Mouse (Mus musculus): ENCODE results near the gene Nckap5. TPM values are rescaled to one million over a fixed set of nuclear protein-coding genes. Genes with fewer than 3 reads are reported as not detected.
A peak's percentile ranks its signal among the peaks of the same experiment; 100 is the strongest.

Gene Nckap5
- polyA plus RNA-seq, 1 experiment from 2014 or later, result 4.8 TPM

DNA sequence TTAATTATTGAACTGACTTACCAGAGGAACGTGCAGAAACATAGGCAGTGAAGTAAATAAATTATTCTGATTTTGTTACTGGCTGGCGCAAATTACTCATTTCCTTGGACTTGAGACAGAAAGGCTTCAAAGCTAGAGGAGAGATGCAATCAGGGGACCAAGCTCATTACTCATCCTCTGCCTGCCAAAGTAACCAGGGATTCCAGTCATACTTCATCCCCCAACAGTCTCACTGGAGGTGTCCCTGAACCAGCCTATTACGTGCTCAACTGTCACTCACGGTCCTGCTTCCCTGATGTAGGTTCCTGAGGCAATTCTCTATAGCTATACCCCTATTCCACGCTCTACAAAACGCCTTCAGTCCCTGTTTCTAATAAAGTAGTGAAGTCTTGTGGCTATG, 466.0 kb downstream of the Nckap5 start:
- Histone ChIP-seq H3K4me2 (no peak overlapping the region), H3K9me3 (no peaks in the 10 kb centered on the region), H3K9ac (no peak overlapping the region), H3K4me3 (replicated peaks) (no peak overlapping the region), H3K36me3 (no peaks in the 10 kb centered on the region), H3K4me1 (no peaks in the 10 kb centered on the region), H3K27me3 (replicated peaks) (no peaks in the 10 kb centered on the region), H3K27ac (no peak overlapping the region)
- no peak for ATAC-seq (ENCODE audit: insufficient read depth, low FRiP score, low read depth)
- WGBS, result 66% methylated on average over 6 of the region's 6 CpGs

DNA sequence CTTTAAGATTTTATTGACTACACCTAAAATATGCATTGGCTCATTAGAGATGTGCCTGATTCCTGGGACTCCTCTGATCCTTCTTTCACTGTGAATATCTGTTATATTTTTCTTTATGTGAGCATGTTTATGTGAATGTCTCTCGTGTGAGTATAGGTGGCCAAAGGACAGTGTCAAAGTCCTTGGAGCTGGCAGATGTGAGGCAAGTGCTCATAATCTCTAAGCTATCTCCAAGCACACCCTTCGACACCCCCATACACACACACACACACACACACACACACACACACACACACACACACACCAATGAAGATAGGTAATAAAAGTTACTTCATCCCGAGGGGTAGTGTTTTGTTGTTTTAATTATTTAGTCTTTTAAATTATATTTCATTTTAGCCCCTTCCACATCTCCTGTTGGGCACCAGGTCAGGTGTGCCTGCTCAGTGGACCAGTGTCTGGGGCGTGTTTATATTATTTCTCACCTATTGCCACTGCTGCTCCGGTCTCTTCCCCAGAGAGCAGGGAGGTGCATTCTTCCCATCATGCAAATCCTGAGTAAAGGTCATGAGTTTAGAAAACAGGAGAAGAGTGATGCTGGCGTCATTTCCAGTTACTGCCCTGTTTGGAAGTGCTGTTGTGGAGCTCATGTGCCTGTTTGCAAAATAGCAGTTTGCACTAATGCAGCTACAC, 469.9 kb downstream of the Nckap5 start:
- H3K4me1 ChIP-seq, result no peaks in the 10 kb centered on the region
- no peak overlapping the region for H3K4me3 ChIP-seq (replicated peaks)
- no peaks in the 10 kb centered on the region for H3K36me3 ChIP-seq
- no peak overlapping the region for H3K4me2 ChIP-seq
- 67% methylated on average over 6 of the region's 6 CpGs for WGBS
- H3K9me3 ChIP-seq, result no peaks in the 10 kb centered on the region
- no peak overlapping the region for H3K9ac ChIP-seq
- H3K27ac ChIP-seq, result no peak overlapping the region
- ATAC-seq (ENCODE audit: insufficient read depth, low FRiP score, low read depth), result no peak
- no peaks in the 10 kb centered on the region for H3K27me3 ChIP-seq (replicated peaks)

DNA sequence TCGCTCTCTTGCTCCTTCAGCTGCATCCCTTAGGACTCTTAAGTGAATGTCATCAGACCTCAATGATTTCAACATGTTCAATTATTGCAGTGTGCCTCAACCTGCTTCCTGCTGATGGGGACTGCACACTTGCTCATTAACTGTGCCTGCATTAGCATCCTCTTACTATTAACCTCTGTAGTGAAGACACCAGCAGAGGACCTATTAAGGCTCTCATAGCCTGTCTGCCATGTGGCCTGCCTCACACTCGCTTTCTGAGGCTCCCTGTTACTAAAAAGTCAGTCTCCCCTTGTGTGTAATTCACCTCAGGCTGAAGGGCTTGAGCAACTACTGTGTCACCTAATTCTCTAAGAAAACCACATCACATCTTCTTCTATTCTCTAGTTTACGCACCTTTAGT, 470.5 kb downstream of the Nckap5 start:
- 82% methylated on average over 3 of the region's 3 CpGs for WGBS
- Histone ChIP-seq H3K27me3 (replicated peaks) (no peaks in the 10 kb centered on the region), H3K27ac (no peak overlapping the region), H3K4me1 (no peaks in the 10 kb centered on the region), H3K4me2 (no peak overlapping the region), H3K36me3 (no peaks in the 10 kb centered on the region), H3K4me3 (replicated peaks) (no peak overlapping the region), H3K9me3 (no peaks in the 10 kb centered on the region), H3K9ac (no peak overlapping the region)
- no peak for ATAC-seq (ENCODE audit: insufficient read depth, low FRiP score, low read depth)

DNA sequence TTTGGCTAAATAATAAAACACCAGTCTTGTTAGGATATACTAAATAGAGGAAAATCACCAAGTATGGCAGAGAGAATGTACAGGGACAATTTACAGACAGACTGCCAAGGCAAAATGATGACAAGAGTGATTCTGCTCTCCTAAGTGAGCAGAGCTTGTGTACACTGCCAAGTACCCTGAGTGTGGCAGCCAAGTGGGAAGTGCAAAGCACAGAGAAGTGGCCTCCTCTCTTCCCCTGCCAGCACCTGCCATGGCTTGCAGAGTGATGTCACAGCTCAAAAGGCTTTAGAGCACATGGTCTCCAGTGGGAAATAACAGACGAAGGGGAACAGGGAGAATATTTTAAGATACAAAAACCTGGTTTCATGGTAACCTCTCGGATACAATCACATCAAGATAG, 488.8 kb downstream of the Nckap5 start:
- Histone ChIP-seq H3K9me3 (no peaks in the 10 kb centered on the region), H3K36me3 (no peaks in the 10 kb centered on the region), H3K4me2 (no peak overlapping the region), H3K4me3 (replicated peaks) (no peak overlapping the region), H3K27ac (no peak overlapping the region), H3K27me3 (replicated peaks) (no peaks in the 10 kb centered on the region), H3K9ac (no peak overlapping the region), H3K4me1 (no peaks in the 10 kb centered on the region)
- no peak for ATAC-seq (ENCODE audit: insufficient read depth, low FRiP score, low read depth)
- 75% methylated on average over 2 of the region's 2 CpGs for WGBS

DNA sequence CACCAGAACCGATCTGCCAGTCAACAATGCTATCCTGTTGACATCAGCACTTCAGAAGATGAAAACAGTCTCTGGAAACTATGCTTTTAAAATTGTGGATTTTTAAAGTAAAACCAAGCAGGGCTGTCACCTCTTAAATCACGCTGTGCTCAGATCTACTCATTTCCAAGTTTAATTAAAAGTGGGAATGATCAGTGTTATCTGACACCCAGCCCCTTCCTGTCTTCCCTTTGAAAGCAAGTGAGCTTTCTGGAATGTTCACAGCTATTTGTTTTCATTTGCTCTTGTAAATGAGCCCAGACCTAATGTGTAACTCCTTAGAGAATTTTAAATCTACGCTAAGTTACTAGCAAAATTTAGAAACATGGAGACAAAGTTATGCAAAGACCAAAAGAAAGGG, 491.3 kb downstream of the Nckap5 start:
- WGBS, result 72% methylated on average over 3 of the region's 3 CpGs
- Histone ChIP-seq H3K9me3 (no peaks in the 10 kb centered on the region), H3K36me3 (no peaks in the 10 kb centered on the region), H3K27ac (no peak overlapping the region), H3K4me2 (no peak overlapping the region), H3K4me1 (no peaks in the 10 kb centered on the region), H3K9ac (no peak overlapping the region), H3K27me3 (replicated peaks) (no peaks in the 10 kb centered on the region), H3K4me3 (replicated peaks) (no peak overlapping the region)
- ATAC-seq (ENCODE audit: insufficient read depth, low FRiP score, low read depth), result no peak

DNA sequence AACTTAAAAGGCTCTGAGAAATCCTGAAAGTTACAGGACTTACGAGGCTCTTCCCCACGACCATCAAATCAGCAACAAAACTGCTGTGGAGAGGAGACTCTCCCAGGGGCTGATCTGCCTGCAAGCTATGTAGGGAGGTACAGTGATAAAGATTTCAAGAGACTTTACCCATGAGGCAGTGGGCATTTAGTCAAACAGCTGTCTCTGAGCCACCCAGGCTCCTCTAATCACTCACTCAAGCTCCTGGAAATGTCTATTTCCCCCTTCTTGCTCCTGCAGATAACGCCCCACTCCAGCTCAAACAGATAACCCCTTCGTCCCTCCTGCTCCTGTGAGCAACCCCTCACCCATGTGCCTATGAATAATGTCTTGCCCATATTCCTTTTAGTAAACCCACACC, 496.4 kb downstream of the Nckap5 start:
- 57% methylated on average over 4 of the region's 4 CpGs for WGBS

DNA sequence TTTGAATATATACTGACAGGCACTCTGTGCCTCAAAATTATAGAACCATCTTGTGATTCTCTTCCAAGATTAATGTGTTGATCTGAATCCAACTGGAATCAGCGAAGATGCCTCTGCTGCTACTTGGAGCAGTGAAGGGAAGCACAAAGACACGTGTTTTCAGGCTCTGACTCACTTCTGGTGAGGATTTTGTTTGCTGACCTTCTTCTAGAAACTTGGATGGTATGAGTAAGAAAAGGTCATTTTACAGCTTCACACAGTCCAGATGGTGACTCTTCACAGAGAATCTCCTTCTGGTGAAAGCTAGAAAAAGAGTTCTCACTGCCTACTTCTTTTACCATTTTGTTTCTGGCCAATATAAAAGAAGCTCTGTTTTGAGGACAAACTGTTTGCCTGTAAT, 498.6 kb downstream of the Nckap5 start:
- no peaks in the 10 kb centered on the region for H3K4me1 ChIP-seq
- H3K4me2 ChIP-seq, result no peak overlapping the region
- 51% methylated on average over 2 of the region's 2 CpGs for WGBS
- H3K9ac ChIP-seq, result no peak overlapping the region
- H3K27me3 ChIP-seq (replicated peaks), result no peaks in the 10 kb centered on the region
- no peak overlapping the region for H3K27ac ChIP-seq
- no peak overlapping the region for H3K4me3 ChIP-seq (replicated peaks)
- H3K36me3 ChIP-seq, result no peaks in the 10 kb centered on the region
- H3K9me3 ChIP-seq, result no peaks in the 10 kb centered on the region
- ATAC-seq (ENCODE audit: insufficient read depth, low FRiP score, low read depth), result no peak

More for the DNA sequence above, 496.4 kb downstream of the Nckap5 start:
- H3K9me3 ChIP-seq, result no peaks in the 10 kb centered on the region
- H3K36me3 ChIP-seq, result no peaks in the 10 kb centered on the region
- no peak overlapping the region for H3K4me2 ChIP-seq
- H3K27ac ChIP-seq, result no peak overlapping the region
- H3K4me1 ChIP-seq, result no peaks in the 10 kb centered on the region
- no peak overlapping the region for H3K4me3 ChIP-seq (replicated peaks)
- H3K27me3 ChIP-seq (replicated peaks), result no peaks in the 10 kb centered on the region
- H3K9ac ChIP-seq, result no peak overlapping the region
- ATAC-seq (ENCODE audit: insufficient read depth, low FRiP score, low read depth), result no peak

DNA sequence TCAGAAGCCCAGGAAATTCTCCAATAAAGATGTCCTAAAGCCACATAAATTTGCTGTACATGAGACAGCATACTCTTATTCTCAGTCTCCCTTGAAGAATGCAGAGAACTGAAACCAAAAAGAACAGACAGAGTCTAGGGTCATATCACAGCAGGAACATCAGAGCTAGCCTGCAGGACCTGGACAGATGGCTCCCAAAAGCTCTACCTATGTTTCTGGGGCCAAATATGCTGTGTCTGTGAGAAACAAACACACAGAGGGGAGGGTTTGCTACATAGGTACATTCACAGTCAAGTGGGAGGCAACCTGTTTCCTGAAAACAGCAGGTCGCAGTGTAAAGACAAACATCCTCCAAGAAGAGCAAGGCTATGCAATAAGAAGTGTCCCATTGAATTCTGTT, 509.9 kb downstream of the Nckap5 start:
- no peaks in the 10 kb centered on the region for H3K4me1 ChIP-seq
- no peak for ATAC-seq (ENCODE audit: insufficient read depth, low FRiP score, low read depth)
- H3K4me2 ChIP-seq, result no peak overlapping the region
- no peaks in the 10 kb centered on the region for H3K36me3 ChIP-seq
- H3K9ac ChIP-seq, result no peak overlapping the region
- WGBS, result 79% methylated on average over 1 of the region's 1 CpGs
- no peak overlapping the region for H3K4me3 ChIP-seq (replicated peaks)
- H3K9me3 ChIP-seq, result no peaks in the 10 kb centered on the region
- H3K27me3 ChIP-seq (replicated peaks), result no peaks in the 10 kb centered on the region
- no peak overlapping the region for H3K27ac ChIP-seq

DNA sequence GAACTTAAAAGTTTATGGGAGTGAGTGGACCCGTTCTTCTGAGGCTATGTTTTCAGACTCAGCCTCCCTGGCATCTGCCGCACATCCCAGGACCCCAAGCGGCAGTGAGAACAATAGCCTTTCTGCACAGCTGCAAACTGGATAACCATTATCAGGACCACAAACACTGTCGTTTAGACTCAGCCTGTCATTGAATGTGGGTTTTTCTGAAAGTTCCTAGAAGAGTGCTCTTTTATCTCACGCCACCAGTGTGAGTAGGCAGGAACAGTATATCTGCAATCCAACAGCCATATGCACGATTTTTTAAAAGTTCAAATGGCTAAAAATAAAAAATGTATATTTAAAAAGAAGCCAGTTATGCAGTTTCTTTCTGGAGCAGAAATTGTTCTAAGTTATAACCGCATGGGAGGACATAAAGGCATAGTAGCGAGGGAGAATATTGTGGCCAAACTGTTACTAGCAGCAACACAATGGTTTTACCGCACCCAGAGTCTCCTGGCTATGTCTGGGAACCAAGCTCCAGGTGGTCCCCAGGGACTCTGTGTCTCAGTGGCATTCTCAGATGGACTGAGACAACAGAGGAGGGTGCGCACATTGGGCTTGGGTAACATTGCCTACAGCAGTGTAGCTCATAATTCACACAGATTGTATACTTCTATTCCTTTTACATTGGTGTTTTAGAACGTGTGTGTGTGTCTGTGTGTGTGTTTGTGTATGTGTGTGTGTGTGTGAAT, 512.6 kb downstream of the Nckap5 start:
- 69% methylated on average over 11 of the region's 11 CpGs for WGBS
- Histone ChIP-seq H3K9me3 (no peaks in the 10 kb centered on the region), H3K27me3 (replicated peaks) (no peaks in the 10 kb centered on the region), H3K4me2 (no peak overlapping the region), H3K27ac (no peak overlapping the region), H3K9ac (no peak overlapping the region), H3K4me1 (no peaks in the 10 kb centered on the region), H3K4me3 (replicated peaks) (no peak overlapping the region), H3K36me3 (no peaks in the 10 kb centered on the region)
- peak; percentile 43; the same call in 1 of the 2 replicates for ATAC-seq (ENCODE audit: insufficient read depth, low FRiP score, low read depth)

DNA sequence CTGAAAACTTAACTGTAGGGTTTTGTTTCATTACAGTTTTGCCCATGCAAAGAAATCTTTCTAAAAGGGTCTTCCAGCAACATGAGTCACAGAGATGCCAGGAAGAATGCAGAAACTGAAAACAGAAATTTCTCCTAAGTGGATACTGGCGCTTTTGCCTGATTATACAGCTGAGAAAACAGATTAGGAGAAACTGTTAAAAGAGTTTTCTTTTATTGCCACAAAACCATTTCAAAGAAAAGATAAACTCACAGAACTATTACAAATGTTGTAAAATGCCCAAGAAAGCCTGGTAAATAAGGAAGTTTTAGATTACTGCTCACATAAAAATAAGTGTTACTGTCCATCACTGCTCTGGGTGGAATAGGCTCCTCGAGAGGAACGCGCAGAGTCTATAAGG, 513.3 kb downstream of the Nckap5 start:
- no peak overlapping the region for H3K4me2 ChIP-seq
- no peaks in the 10 kb centered on the region for H3K4me1 ChIP-seq
- no peak overlapping the region for H3K4me3 ChIP-seq (replicated peaks)
- ATAC-seq (ENCODE audit: insufficient read depth, low FRiP score, low read depth), result no peak
- no peak overlapping the region for H3K27ac ChIP-seq
- 86% methylated on average over 4 of the region's 4 CpGs for WGBS
- no peaks in the 10 kb centered on the region for H3K27me3 ChIP-seq (replicated peaks)
- H3K9me3 ChIP-seq, result no peaks in the 10 kb centered on the region
- H3K36me3 ChIP-seq, result no peaks in the 10 kb centered on the region
- no peak overlapping the region for H3K9ac ChIP-seq

DNA sequence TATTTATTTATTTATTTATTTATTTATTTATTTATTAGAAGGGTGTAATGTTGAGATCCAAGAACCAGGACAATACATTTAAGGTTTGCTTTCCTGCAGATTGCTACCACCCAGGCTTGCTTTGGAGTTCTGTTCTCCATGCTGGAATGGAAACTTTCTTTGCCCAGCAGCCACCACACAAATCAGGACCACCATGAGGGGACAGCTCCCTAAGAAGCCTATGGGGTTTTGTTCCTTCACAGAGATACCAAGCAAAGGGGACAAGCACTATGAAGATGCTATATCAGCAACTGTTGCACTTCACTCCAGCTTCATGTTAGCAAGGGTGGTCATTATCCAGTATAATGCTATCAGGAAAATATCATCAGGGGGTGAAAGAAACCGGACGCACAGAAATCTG, 513.7 kb downstream of the Nckap5 start:
- Histone ChIP-seq H3K4me1 (no peaks in the 10 kb centered on the region), H3K4me2 (no peak overlapping the region), H3K27ac (no peak overlapping the region), H3K9ac (no peak overlapping the region), H3K36me3 (no peaks in the 10 kb centered on the region), H3K27me3 (replicated peaks) (no peaks in the 10 kb centered on the region), H3K4me3 (replicated peaks) (no peak overlapping the region), H3K9me3 (no peaks in the 10 kb centered on the region)
- ATAC-seq (ENCODE audit: insufficient read depth, low FRiP score, low read depth), result no peak
- 79% methylated on average over 2 of the region's 2 CpGs for WGBS

DNA sequence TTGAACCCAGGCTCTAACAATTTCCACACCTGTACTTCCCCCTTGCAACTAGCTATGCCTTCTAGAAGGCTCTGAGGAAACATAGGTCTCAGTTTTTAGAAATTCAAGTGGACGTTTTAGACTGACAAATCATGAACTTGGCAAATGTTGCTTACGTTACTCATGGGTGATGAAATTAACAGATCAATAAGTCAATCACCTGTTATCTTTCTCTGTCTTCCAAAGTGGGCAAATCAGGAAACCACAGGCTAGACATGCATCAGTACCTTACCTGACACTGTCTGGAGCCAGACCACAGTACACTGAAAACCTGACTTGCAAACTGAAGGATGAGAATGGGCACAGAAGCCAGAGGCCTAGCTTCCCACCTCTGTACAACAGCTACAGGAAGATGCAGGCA, 529.5 kb downstream of the Nckap5 start:
- Histone ChIP-seq H3K27me3 (replicated peaks) (no peaks in the 10 kb centered on the region), H3K36me3 (no peaks in the 10 kb centered on the region), H3K9ac (no peak overlapping the region), H3K27ac (no peak overlapping the region), H3K4me2 (no peak overlapping the region), H3K4me1 (no peaks in the 10 kb centered on the region), H3K9me3 (no peaks in the 10 kb centered on the region), H3K4me3 (replicated peaks) (no peak overlapping the region)
- WGBS, result 62% methylated on average over 2 of the region's 2 CpGs
- no peak for ATAC-seq (ENCODE audit: insufficient read depth, low FRiP score, low read depth)
